Mouse (Mus musculus) heart, adult 2 months (tissue): ENCODE data around the gene Dnase1l2.
"Not testable (repeated sequence)": the region's sequence is repeated elsewhere in the genome, so short reads cannot be mapped to it uniquely, and the experiment has no call there.

ENCODE experiments used
- EP300 ChIP-seq: fragments of 200-500 bp; IDR thresholded peaks from 2 replicates; pipeline ENCODE4 v1.6.1; 2011; ENCODE audit warnings: low read depth, low read length, control low read depth; ENCODE audit not compliant: insufficient read depth
- POLR2A ChIP-seq: fragments of 200-500 bp; IDR thresholded peaks from 2 replicates; pipeline ENCODE4 v1.6.1; 2011; ENCODE audit warnings: mild to moderate bottlenecking, low read depth, low read length, control low read depth; ENCODE audit not compliant: insufficient read depth

DNA sequence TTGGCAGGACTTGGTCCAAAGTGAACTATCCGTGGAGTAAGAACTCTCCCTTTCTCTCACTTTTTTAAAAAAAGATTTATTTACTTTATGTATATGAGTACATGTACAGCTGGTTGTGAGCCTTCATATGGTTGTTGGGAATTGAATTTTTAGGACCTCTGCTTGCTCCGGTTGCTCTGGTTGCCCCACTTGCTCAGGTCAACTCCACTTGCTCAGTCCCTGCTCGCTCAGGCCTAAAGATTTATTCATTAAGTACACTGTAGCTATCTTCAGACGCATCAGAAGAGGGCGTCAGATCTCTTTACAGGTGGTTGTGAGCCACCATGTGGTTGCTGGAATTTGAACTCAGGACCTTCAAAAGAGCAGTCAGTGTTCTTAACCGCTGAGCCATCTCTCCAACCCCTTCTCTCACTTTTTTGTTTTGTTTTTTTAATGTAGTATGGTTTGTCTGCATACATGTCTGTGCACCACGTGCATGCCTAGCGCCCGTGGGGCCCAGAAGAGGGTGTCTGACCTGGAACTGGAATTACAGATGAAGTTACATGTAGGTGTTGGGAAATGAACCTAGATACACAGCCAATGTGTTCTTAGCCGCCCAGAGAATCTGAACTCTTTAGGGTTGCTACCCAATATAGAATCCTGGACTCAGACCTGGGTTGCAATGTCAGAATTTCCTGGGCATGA is 12.8 kb upstream of the Dnase1l2 start:
- TF ChIP-seq EP300, POLR2A: not testable (repeated sequence)
